ENCODE assay signal across 18 mouse cellular contexts in the genomic region with DNA sequence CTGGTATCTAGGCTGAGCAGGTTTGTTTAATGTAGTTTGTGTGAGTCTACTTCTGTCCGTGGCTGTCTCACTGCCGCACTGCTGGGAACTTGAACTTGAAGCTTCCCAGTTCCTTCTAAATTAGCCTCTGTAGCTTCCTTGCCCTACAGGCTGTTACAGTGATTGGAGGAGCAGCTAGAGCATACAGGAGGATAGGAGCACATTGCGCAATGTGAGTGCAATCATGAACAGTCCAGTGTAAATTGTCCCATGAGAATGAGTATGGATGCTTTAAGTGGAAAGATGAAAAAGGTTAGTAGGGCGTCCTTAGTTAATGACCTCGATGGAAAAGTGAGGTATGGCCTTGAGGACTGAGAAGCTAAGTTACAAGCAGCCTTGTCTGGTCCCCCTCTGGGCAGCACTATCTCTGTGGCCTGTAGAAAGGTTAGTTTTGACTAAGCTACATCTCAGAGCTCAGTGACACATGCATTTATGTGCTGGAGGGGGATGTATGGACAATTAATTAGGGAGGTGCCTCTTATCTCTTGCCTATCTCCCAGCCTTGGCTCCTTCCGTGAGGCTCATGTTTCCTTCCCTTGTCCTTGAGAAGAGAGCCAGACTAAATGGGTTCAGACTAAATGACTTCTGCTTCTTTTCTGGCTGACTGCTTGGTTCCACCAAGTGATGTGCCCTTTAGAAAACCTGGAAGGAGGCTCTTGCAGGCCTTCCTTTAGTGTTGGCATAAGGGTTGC. TPM values are rescaled to one million over a fixed set of nuclear protein-coding genes. Genes with fewer than 3 reads are reported as not detected.
DNase-seq lines count a peak whose midpoint lies in the region; ATAC-seq and TF ChIP-seq lines count a peak whose summit lies in the region.
"Had no signal": no experiment of that assay in that cellular context is flagged by ENCODE, and none has a peak within 500 bp of the region (broad histone marks: within the 10 kb centered on the region; RNA-seq: fewer than 3 reads in every experiment).

No protein-coding gene starts in this region.

- no peak overlapping the region for H3K4me2 ChIP-seq in liver, embryonic 14.5 days (ENCODE audit: low read depth)
- H3K4me2 ChIP-seq: embryonic facial prominence, embryonic 13.5 days; midbrain, embryonic 13.5 days had no signal

- TF ChIP-seq CTCF in liver, adult 2 months (IDR thresholded peaks at IDR 0.05; ENCODE audit: low read depth, low read length), result no peak
- no peak for TF ChIP-seq CTCF in liver, embryonic 14.5 days (IDR thresholded peaks at IDR 0.05; ENCODE audit: low read depth)

- ATAC-seq in liver, embryonic 14.5 days (ENCODE audit: insufficient read depth), result peak; percentile 46
- no peak for ATAC-seq in monocyte, adult 5-6 weeks (replicated peaks; ENCODE audit: insufficient number of reproducible peaks, low FRiP score, low TSS enrichment, poor library complexity, severe bottlenecking)
- ATAC-seq: forebrain, embryonic 16.5 days; hindbrain, embryonic 16.5 days; midbrain, embryonic 13.5 days had no signal

- no peaks in the 10 kb centered on the region; the same call in 1 of the 2 replicates for H3K4me1 ChIP-seq in liver, adult 2 months (ENCODE audit: control insufficient read depth, insufficient read depth, low read length)
- peaks cover 10% of the 10 kb centered on the region; the same call in 1 of the 2 replicates for H3K4me1 ChIP-seq in brown adipose tissue, adult 24 weeks (ENCODE audit: control insufficient read depth, insufficient read depth, insufficient read length, low read length)
- H3K4me1 ChIP-seq in liver, embryonic 14.5 days (replicated peaks; ENCODE audit: control insufficient read depth in 2 of 2, insufficient read depth in 2 of 2, low read length in 1 of 2), result peaks cover 10 to 21% of the 10 kb centered on the region in 2 experiments; a peak in 3 of 4 replicates
- H3K4me1 ChIP-seq: embryonic facial prominence, embryonic 13.5 days had no signal

- H3K9me3 ChIP-seq in liver, embryonic 14.5 days (ENCODE audit: control insufficient read depth, low read length), result no peaks in the 10 kb centered on the region
- H3K9me3 ChIP-seq: embryonic facial prominence, embryonic 13.5 days; midbrain, embryonic 13.5 days had no signal

- 58% methylated on average over 6 of the region's 6 CpGs for WGBS in liver, adult 2 months
- 49% methylated on average over 6 of the region's 6 CpGs for WGBS in liver, embryonic 14.5 days (ENCODE audit: insufficient replicate concordance)

- no peaks in the 10 kb centered on the region for H3K27me3 ChIP-seq in liver, adult 2 months (ENCODE audit: control insufficient read depth, insufficient read depth, low read length)
- no peaks in the 10 kb centered on the region for H3K27me3 ChIP-seq in liver, embryonic 14.5 days (ENCODE audit: control insufficient read depth, insufficient read depth, low read length)
- H3K27me3 ChIP-seq: embryonic facial prominence, embryonic 13.5 days; midbrain, embryonic 13.5 days had no signal

- TF ChIP-seq EP300 in liver, embryonic 14.5 days (IDR thresholded peaks at IDR 0.05; ENCODE audit: low read depth), result no peak

- no peak for TF ChIP-seq POLR2A in liver, adult 2 months (IDR thresholded peaks at IDR 0.05; ENCODE audit: extremely low read depth, insufficient read depth, low read length)

- no peak overlapping the region for H3K4me3 ChIP-seq in liver, adult 2 months (ENCODE audit: insufficient read depth, low read depth, low read length)
- H3K4me3 ChIP-seq in brown adipose tissue, adult 24 weeks (ENCODE audit: insufficient read depth, low read depth, low read length), result no peak overlapping the region
- no peak overlapping the region for H3K4me3 ChIP-seq in liver, embryonic 14.5 days (ENCODE audit: insufficient read depth in 1 of 2, low read depth in 2 of 2, low read length in 2 of 2)
- H3K4me3 ChIP-seq: embryonic facial prominence, embryonic 13.5 days; midbrain, embryonic 13.5 days had no signal

- H3K27ac ChIP-seq in liver, adult 2 months (replicated peaks; ENCODE audit: insufficient read depth, low read depth, low read length), result no peak overlapping the region
- H3K27ac ChIP-seq in brown adipose tissue, adult 24 weeks (replicated peaks; ENCODE audit: low read depth, low read length), result 0 out of 2 replicates have a peak overlapping the region, but pooled peaks have one; percentile 2
- H3K27ac ChIP-seq in liver, embryonic 14.5 days, result no peak overlapping the region
- H3K27ac ChIP-seq: embryonic facial prominence, embryonic 13.5 days; midbrain, embryonic 13.5 days had no signal

- 0 out of 2 replicates have a peak, but pooled peaks cover 1% of the 10 kb centered on the region for H3K36me3 ChIP-seq in liver, adult 2 months (ENCODE audit: control insufficient read depth, insufficient read depth, low read length)
- H3K36me3 ChIP-seq in liver, embryonic 14.5 days (replicated peaks; ENCODE audit: control insufficient read depth, insufficient read depth, low read depth), result no peaks in the 10 kb centered on the region; the same call in 1 of the 2 replicates

- intact Hi-C loops in heart, postnatal 25 days (cut with DNase I), result no loop called here

- no peak overlapping the region for H3K9ac ChIP-seq in liver, adult 2 months (ENCODE audit: low read depth, low read length)
- no peak overlapping the region for H3K9ac ChIP-seq in liver, embryonic 14.5 days (replicated peaks)
- H3K9ac ChIP-seq: embryonic facial prominence, embryonic 13.5 days; midbrain, embryonic 13.5 days had no signal

- peaks cover 24% of the 10 kb centered on the region; the same call in 1 of the 2 replicates for H3K79me2 ChIP-seq in liver, adult 2 months (ENCODE audit: control insufficient read depth, insufficient read depth, low read length)

- DNase-seq in liver, adult 2 months (ENCODE audit: extremely low read depth, low read depth, low spot score), result peak; percentile 36
- DNase-seq in liver, result no peak
- DNase-seq in liver, embryonic 14.5 days (ENCODE audit: low read depth in 3 of 3, low spot score in 3 of 3), result no peak
- no peak for DNase-seq in kidney, adult 18-20 months
- DNase-seq in heart, postnatal 25 days (ENCODE audit: low spot score), result no peak
- DNase-seq: cerebellum, adult 9-10 months; heart, postnatal 10 days; kidney, adult 8-10 months; kidney, postnatal 4 days; lung, adult 18-20 months; lung, postnatal 4 days; spleen, adult 18-20 months had no signal

RNA-seq across cellular contexts. Expression of gene Clasp1, which starts 39.7 kb away (rescaled TPM):
- total RNA-seq in liver, adult 2 months (2014; rRNA removed), result 12.1 and 12.8 TPM in 2 replicates
- 4.1 and 4.4 TPM in 2 replicates for polyA plus RNA-seq in liver, adult 2 months (2012; rRNA removed)
- 11.5 and 15.4 TPM in 2 replicates for polyA plus RNA-seq in brown adipose tissue, adult 24 weeks (2012; ENCODE audit: insufficient read depth, insufficient read length, missing spikeins)
- 5.5 and 6.5 TPM in 2 replicates for polyA plus RNA-seq in liver, embryonic 14.5 days (2012; rRNA removed)
- 8.8 and 10.0 TPM in 2 replicates for polyA plus RNA-seq in liver, embryonic 14.5 days (2014; fragmentation: Nextera tagmentation; extraction: Ambion mirVana)
- total RNA-seq in monocyte, adult 5-6 weeks (2017), result 27.5 to 66.1 TPM (median 30.9 TPM) in 3 replicates
- 100 to 1,000 TPM; 296 to 379 TPM for total RNA-seq in heart, postnatal 25 days (2021)
